Mouse (Mus musculus): ENCODE measurements at regions not wholly inside any gene's neighbourhood (a gene's known extent, or its start where the extent isn't known, plus 50 kb on each side); places are given as distances from the start of the nearest gene placed in this dataset.

DNA sequence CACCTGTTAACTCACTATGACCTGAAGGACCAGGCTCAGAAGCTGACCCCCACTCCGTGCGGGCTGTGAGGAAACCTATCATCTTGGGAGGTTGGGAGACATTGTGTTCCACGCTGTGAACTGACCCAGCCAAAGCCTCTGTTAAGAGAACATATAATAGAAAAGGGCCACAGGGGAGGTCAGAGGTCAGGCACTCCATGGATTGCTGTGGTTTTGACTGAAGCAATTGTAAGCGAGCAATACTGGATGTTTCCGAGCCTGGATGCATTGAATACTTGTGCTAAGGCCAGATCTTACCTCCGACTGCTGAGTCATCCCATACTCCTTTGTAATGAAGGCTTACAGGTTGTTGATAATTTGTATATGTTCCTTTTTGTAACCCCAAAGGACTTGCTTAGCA is 101.0 kb downstream of the Tmx1 start:
- TF ChIP-seq CTCF (IDR thresholded peaks at IDR 0.05; ENCODE audit: control insufficient read depth, insufficient read depth, low read length) (no peak), POLR2A (IDR thresholded peaks at IDR 0.05; ENCODE audit: borderline replicate concordance, control insufficient read depth, low read depth, low read length) (no peak)
